ENCODE assay signal across 20 mouse cellular contexts in the genomic region with DNA sequence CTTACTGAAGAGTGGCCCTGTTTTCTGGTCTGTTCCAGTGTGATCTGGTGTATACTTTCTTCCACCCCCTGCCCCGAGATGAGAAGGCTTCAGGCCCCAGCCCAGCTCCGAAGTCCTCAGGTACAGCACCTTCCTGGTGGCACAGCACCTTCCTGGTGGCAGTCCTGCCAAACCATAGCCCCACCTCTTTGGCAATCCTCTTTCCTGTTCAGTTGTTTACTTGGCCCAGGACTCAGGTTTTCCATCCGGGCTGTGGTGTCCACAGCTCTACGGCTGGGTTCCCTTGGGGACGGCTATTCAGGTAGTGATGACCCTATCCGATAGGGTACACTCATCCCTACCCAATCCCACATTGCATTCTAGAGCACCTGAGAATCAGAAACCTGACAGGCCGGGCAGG.
"Had no signal": no experiment of that assay in that cellular context is flagged by ENCODE, and none has a peak within 500 bp of the region (broad histone marks: within the 10 kb centered on the region; RNA-seq: fewer than 3 reads in every experiment).

No protein-coding gene starts in this region.

- H3K4me2 ChIP-seq: kidney, embryonic 15.5 days; liver, embryonic 12.5 days; liver, embryonic 15.5 days; midbrain, embryonic 11.5 days; neural tube, embryonic 12.5 days; neural tube, embryonic 15.5 days; stomach, embryonic 15.5 days had no signal

- H3K27me3 ChIP-seq: kidney, embryonic 15.5 days; liver, embryonic 12.5 days; liver, embryonic 15.5 days; neural tube, embryonic 12.5 days; neural tube, embryonic 15.5 days; stomach, embryonic 15.5 days had no signal

- H3K36me3 ChIP-seq: liver, embryonic 15.5 days had no signal

- H3K9ac ChIP-seq: kidney, embryonic 15.5 days; liver, embryonic 12.5 days; liver, embryonic 15.5 days; neural tube, embryonic 12.5 days; neural tube, embryonic 15.5 days; stomach, embryonic 15.5 days had no signal

- ATAC-seq: intestine, postnatal 0 days; liver, embryonic 12.5 days had no signal

- H3K4me1 ChIP-seq: neural tube, embryonic 12.5 days; neural tube, embryonic 15.5 days had no signal

- H3K9me3 ChIP-seq: kidney, embryonic 15.5 days; liver, embryonic 12.5 days; liver, embryonic 15.5 days; neural tube, embryonic 12.5 days; neural tube, embryonic 15.5 days; stomach, embryonic 15.5 days had no signal

- DNase-seq: kidney, adult 8-10 months; kidney, postnatal 10 days; kidney, postnatal 36 days; layer of hippocampus, postnatal 36 days; lung, adult 2 months; midbrain, embryonic 14.5 days; right cerebral cortex, adult 18-20 months; right cerebral cortex, postnatal 14 days; right cerebral cortex, postnatal 4 days; spleen, adult 18-20 months; thymus, postnatal 25 days had no signal

- H3K27ac ChIP-seq: kidney, embryonic 15.5 days; left cerebral cortex, adult 2 months; liver, embryonic 12.5 days; liver, embryonic 15.5 days; neural tube, embryonic 12.5 days; neural tube, embryonic 15.5 days; stomach, embryonic 15.5 days had no signal

- H3K4me3 ChIP-seq: kidney, embryonic 15.5 days; left cerebral cortex, adult 2 months; liver, embryonic 12.5 days; liver, embryonic 15.5 days; neural tube, embryonic 12.5 days; neural tube, embryonic 15.5 days; stomach, embryonic 15.5 days had no signal
